Mouse (Mus musculus) left cerebral cortex, adult 8-10 months (tissue): Measurements from ENCODE around the gene 1810024B03Rik. TPM values are rescaled to one million over a fixed set of nuclear protein-coding genes. Genes with fewer than 3 reads are reported as not detected.
A peak's percentile ranks its signal among the peaks of the same experiment; 100 is the strongest.
"Not testable (repeated sequence)": the region's sequence is repeated elsewhere in the genome, so short reads cannot be mapped to it uniquely, and the experiment has no call there.

Experiments
- DNase-seq, 2 experiments: peaks; one replicate each; pipeline ENCODE4 v3.0.0; 2022; ENCODE audit warnings: low spot score in 2 of 2
- total RNA-seq, 4 experiments: library from RNA; stranded (reverse); gene quantifications; 2 replicates each; pipeline ENCODE4 v1.2.4; 2022

The 1810024B03Rik gene
- total RNA-seq = 1 to 10 TPM in 2 of 4 experiments, under 1 TPM in 2; 0.75 to 1.4 (median 1.1) TPM

DNA sequence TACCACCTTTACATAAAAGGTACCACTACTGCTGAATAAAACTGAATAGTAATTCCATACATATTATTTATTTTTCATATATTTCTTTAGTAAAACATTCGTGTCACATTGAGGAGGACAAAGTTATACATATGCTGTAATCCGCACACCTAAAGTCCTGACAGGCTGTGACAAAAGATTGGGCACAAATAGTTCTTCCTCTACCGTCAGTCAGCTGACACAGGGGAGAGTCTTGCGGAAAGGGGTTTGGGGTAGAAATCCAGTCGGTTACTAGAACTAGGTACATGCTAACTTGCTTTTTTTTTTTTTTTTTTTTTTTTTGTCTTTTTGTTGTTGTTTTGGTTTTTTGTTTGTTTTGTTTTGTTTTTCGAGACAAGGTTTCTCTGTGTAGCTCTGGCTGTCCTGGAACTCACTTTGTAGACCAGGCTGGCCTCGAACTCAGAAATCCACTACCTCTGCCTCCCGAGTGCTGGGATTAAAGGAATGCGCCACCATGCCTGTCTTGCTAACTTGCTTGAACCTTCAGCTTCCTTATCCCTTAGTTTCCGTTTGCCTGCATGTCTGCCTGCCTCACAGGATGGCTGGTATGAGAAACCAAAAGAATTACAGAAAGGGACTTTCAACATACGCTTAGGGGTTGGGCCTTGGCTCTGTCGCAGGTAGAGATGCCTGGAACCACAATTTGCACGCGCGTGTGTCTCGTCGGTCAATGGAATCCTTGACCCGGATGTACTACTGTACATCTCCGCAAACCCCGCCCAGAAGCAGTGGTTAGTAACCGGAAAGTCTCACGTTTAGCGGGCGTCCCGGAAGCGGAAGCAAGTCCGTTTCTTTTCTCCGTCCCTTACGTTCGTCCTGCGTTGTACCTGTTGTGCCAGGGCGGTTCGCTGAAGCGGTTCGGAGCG is at the start of gene 1810024B03Rik, which contains the start of gene Snrnp200:
TSS of gene 1810024B03Rik (minus strand) at position 734 of the 905 bp plus-strand sequence.
TSS of gene Snrnp200 (plus strand) at position 840 of the 905 bp plus-strand sequence.
- DNase-seq = peak; percentile 91 to 94

DNA sequence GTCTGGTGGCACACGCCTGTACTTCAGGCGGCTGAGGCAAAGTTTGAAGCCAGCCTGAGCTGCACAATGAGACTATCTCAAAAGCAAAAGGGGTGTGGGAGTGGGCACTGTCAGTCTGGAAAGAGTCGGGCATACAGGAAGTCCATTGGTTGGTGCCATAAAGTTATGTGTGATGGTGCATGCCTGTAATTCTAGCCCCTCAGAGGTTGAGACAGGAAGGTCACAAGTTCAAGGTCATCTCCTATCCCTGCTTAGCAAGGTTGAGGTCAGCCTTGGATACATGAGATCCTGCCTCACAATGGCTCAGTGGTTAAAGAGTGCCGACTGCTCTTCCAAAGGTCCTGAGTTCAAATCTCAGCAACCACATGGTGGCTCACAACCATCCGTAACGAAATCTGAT is 47.2 kb upstream of the 1810024B03Rik start:
- DNase-seq = no peak

DNA sequence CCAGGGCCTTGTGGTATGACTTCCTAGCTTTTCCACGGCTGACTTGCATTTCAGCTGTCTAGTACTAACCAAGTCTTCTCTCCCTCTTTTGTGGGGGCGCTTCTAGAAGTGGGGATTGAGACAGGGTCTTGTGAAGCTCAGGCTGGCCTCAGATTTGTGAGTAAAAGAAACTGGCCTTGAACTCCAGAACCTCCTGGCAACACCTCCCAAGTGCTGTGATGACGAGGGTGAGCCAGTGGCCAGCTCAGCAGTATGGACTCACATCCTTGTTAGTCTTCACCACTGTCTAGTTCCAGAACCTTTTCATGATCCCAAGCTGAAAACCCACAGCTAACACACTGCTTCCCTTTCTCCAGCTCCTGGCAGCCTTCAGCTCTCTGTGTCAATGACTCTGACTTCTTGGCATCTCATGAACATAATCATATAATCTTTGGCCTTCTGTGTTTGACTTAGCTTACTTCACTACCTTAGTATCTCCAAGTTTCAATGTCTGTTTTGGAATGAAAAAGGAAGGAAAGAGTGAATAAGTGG is 46.6 kb upstream of the 1810024B03Rik start:
- DNase-seq = no peak

DNA sequence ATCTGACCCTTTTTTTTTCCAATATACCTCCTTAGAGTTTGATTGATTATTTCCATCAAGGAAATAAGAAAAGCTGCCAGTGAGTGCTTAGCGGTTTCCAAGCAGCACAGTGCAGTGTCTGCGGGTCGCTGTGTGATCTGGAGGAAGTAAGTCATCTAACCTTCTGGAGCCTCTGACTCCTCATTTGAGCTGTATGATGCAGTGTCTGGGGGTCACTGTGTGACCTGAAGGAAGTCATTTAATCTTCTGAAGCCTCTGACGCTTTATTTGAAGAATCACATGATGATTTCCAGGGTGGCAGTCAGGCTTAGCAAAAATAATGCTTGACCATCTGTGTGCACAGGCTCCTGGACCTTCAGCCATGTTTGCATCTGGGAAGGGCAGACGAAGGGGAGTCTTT is 44.7 kb upstream of the 1810024B03Rik start:
- no peak for DNase-seq

DNA sequence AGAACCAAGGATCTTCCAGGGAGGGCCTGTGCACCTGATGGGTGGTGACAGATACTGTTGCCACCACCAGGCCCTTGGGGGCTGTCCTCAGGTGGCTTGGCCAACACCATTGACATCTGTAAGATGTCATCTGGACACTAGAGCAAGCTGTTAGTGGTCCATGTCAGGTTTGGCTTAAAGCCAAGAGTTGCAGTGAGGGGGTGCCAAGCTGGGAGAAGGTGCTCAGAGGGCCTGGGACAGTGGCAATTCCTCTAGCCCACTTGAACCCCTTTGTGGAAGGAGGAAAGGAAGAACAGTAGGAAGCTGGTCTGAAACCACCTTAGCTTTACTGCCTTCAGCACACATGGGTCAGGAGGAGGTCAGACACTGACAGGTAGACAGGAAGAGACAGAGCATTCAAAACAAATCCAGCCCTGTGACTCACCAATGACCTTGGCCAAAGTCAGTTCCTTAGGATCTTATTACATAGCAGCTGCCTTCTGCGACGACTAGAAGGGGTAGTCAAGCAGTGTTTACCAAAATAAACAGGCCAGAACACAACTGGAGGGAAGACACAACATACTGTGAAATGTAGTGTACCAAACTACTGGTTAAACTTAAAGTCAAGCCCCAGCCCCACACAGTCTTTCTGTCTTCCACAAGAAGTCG is 43.9 kb upstream of the 1810024B03Rik start:
- no peak for DNase-seq

DNA sequence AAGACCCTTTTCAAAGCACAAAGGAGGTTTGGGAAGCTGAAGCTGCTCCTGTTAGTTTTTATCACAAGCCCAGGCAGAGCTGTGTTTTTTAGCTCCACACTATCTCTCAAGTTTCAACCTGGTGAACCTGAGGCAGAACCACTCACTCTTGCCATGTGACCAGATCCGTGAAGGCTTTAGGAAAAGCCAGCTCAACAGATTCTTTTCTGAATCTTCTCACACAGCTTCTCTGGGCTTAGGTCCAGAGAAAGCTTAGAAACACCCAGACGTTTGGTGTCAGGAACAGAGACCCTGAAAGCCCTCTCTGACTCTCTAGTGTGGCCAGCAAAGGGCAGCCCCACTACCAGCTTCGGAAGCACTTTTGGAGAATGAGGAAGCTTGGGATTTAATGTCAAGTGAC is 43.4 kb upstream of the 1810024B03Rik start:
- no peak for DNase-seq

DNA sequence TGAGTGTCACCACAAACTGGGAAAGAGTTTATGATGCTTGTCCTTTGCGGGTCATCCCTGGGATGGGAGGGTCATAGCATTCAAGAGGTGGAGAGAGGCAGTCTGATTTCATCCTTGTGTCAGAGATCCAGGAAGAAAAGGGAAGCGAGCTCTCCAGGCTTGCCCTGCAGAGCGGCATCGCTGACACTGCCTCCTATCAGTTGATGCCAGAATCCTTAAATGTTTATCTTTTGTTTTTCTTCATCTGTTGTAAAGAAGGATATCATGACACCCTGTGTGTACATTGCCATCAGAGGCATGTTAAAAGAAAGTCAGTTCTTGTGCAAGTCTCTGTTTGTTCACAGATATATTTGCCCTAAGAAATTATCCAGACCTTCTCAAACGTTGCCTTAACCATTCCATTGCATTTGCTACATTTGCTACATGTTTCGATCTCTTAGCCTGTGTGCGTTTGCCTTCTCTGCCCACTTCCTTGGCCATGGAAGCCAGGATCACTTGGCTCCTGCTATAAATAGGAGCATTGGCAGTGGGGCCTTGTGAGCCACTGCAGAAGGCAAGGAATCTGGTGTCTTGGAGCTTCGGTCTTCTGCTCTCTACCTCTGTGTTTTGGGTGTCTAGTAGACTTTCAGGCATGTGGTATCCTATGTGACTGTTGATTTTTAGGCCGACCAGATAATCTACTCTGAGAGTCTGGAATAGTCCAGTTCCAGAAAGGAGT is 42.4 kb upstream of the 1810024B03Rik start:
- no peak for DNase-seq

DNA sequence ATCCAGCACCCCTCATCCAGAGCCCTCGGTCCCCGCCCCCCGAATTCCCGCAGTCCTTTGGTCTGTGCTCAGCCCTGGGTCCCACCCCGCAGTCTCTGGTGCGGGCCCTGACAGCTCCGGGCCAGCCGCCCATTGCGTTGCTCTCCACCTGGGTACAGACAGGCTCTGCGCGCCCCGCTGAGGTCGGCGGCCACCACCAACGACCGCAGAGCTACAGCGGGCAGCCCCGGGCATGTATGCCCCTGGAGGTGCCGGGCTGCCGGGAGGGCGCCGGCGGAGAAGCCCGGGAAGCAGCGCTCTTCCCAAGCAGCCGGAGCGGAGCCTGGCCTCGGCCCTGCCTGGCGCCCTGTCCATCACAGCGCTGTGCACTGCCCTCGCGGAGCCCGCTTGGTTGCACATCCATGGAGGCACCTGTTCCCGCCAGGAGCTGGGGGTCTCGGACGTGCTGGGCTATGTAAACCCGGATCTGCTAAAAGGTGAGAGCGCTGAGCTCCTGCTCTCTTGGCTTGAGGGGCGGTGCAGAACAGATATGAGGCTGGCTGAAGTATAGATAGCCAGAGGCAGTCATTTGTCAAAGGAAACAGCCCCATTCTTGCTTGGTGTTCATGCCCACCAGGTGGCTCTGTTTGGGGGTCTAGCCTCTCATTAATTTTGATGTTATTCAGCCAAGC is 40.4 kb upstream of the 1810024B03Rik start:
- DNase-seq = peak; percentile 26 to 33

DNA sequence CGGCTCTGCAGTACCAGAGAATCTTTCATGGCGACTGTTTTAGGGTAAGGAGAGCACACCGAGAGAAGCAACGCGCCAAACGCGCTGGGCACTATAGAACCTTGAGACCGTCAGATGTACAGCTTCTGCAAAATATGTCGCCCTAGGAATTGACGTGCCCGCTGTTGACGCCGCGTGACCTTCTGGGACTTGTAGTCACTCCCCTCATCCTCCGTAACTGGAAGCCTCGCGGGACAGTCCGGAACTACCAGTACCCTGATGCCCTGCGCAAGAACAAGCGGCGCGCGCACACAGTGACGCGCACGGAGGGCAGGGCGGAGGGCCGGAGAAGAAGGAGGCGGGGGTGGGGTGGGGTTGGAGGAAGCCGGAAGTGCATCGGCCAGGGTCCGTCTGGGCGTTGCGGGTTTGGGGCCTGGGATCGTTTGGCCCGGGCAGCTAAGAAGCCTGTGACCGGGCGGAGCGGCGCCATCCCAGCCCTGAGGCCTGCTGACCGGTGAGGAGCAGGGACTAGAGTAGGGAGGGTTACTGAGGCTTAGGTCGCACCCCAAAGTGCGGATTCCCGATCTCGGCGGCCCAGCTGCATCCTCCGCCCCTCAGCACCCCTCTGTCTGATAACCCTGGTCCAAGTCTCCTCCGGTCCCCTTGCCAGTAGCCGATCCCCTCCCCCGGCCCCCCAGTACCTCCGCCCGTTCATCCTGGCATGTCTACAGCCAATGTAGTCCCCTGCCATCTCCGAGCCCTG is 39.7 kb upstream of the 1810024B03Rik start, which contains the start of the genes Ciao1 and Tmem127:
TSS of gene Ciao1 (minus strand) at position 225 of the 742 bp plus-strand sequence.
TSS of gene Tmem127 (plus strand) at position 317 of the 742 bp plus-strand sequence.
- DNase-seq = peak; percentile 90 to 98

DNA sequence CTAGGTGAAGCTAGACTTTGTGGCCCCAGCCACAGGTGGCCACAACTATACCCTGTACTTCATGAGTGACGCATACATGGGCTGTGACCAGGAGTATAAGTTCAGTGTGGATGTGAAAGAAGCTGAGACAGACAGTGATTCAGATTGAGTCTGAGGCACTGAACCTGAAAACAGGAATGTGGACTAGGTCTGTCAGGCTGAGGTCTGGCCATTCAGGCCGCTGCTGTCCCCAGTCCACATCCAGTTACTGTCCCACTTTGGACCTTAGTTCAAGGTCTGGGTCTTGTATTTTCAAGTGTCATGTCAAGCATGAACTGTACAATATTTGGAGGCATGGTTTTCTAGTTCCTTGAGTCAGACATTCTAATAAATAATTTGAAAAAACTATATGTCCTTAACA is 32.0 kb upstream of the 1810024B03Rik start:
- DNase-seq = no peak

DNA sequence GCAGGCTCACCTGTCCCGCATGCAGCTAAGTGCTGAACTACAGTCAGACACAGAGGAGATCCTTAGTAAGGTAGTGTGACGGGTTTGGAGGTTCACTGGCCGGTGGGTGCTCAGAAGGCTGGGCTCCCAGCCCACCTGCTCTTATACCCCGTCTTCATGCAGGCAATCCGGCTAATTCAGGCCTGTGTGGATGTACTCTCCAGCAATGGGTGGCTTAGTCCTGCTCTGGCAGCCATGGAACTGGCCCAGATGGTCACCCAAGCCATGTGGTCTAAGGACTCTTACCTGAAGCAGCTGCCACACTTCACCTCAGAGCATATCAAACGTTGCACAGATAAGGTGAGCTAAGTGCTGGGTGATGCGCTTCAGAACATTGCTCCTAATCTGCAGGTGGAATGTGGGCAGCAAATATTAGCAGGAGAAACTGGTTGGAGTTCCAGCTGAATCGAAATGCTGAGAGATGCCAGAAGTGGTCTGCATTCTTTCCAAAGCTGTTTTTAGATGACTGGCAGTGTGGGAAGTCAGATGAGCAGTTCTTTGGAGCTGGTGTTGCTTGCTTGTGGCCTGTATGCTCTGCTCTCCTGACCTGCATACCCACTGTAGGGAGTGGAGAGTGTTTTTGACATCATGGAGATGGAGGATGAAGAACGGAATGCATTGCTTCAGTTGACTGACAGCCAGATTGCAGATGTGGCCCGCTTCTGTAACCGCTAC is 30.0 kb upstream of the 1810024B03Rik start:
- no peak for DNase-seq

DNA sequence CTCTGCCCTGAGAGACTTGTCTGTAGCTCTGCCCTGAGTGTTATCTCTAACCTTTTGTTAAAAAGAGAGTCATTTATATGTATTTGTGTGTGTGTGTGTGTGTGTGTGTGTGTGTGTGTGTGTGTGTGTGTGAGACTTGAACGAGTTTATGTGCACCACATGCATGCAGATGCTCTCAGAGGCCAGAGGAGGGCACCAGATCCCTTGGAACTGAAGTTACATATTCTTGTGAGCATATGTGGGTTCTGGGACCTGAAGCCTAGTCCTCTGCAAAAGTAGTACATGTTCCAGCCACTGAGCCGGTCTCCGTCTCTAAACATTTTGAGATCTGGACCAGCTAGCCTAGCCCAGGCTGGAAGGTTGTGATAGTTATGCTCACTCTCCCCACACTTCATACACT is 17.2 kb upstream of the 1810024B03Rik start:
- DNase-seq = no peak

DNA sequence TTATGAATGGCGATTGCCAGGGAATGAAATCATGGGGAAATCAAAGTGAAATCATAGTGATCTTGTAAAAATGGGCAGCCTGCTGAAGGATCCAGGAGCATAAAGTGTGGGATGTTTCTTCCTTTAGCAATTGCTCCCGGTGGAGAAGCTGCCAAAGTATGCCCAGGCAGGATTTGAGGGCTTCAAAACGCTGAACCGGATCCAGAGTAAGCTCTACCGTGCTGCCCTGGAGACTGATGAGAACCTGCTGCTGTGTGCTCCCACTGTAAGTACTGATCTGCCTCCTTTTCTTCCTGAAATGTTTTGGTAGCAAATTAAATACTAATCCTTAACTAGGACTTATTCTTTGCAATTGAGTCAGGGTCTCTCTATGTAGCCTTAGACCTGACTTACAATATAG is 9.7 kb upstream of the 1810024B03Rik start:
- DNase-seq = no peak

DNA sequence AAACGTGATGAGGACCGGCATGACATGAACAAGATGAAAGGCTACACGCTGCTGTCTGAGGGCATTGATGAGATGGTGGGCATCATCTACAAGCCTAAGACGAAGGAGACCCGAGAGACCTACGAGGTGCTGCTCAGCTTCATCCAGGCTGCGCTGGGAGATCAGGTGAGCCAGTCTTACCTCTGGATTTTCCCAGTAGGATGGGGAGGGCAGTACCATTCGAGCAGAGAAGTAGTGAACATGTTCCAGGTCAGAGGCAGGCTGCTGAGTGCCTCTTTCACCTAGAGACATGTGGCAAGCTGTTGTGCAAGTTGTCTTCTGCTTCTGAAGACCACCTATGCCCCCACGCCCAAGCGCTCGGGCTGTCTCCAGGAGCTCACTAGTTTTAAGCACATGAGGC is 2.6 kb upstream of the 1810024B03Rik start:
- no peak for DNase-seq

DNA sequence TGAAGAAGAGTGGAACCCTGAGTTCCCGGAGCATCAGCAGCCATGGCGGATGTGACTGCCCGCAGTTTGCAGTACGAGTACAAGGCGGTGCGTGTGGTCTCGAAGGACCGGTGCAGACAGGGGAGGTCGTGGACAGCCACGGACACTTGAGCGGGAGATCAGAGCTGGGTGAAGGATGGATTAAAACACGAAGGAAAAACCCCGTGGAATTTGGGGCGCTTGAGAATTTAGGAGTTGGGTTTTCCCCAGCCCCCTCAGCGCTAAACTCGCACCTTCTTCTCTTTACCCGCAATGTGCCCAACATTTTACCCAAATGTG is 331 bp upstream of the 1810024B03Rik start:
- no peak for DNase-seq

DNA sequence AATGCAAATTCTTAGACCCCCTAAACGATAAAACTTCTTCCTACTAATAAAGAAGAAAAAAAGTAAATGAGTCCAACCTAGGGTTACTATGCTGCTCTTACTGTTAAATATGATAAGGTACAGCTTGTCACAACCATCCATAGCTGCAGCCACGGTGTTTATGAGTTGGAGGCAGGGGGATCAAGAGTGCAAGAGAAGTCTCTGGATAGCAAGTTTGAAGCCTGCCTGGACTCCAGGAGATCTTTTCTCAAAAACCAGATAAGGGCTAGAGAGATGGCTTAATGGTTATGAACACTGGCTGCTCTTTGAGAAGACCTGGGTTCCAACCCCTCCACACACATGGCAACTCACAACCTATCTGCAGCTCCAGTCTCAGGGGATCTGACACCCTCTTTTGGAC is 1.2 kb downstream of the 1810024B03Rik start:
- no peak for DNase-seq

DNA sequence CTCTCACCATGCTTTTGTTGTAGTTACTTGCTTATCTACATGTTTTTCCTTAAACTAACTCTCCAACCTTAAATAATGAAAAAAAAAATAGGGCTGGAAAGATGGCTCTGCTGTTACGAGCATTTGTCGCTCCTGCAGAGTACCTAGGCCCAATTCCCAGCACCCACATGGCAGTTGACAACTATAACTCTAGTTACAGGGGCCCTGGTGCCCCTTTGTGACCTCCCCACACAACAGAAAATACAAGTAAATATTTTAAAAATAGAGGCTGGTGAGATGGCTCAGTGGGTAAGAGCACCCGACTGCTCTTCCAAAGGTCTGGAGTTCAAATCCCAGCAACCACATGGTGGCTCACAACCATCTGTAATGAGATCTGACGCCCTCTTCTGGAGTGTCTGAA is 2.1 kb downstream of the 1810024B03Rik start:
- not testable (repeated sequence) for DNase-seq

DNA sequence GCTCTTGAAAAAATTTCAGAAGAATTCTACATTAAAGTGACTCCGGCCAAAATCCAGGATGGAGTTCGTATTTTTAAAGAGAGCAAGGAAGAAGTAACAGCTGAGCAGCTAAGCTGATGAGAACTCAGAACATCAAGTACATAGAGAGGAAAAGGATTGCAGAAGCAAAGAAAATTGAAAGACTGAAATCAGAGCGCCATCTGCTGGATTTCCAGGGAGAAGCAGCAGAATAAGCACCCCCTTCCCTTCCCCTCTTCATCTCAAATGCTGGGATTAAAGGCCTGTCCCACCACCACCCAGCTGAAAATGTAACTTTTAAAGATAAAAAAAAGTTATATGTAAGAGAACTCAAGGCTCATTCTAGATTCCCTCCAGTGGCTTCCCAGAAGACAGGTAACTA is 3.1 kb downstream of the 1810024B03Rik start:
- DNase-seq = peak in 1 of 2 experiments; percentile 23

DNA sequence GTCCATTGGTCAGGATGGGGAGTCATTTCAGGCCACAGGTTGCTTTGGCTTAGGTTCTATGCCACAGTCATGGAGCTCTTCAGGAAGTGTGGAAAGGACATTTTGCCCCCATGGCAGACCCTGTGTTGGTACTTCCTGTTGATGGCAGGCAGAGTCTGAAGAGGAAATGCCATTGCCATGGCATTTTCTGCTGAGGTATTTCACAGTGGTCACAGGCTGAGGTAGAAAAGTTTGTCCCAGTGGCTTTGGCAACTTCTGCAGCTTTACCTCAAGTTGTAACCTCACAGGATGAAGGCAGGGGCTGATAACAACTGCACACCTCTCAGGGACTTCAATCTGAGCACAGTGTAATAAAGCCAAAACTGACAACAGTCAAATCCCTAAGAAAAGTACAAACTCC is 18.5 kb downstream of the 1810024B03Rik start:
- DNase-seq = no peak
